Mouse (Mus musculus) CD4-positive, CD25-positive, alpha-beta regulatory T cell, adult 2 months (primary cell): ENCODE results near the gene Gdf3.
"Not testable (repeated sequence)": the region's sequence is repeated elsewhere in the genome, so short reads cannot be mapped to it uniquely, and the experiment has no call there.

ENCODE experiments used
- DNase-seq: peaks from one replicate; pipeline ENCODE4 v3.0.0-alpha.2; 2012; ENCODE audit warnings: low read depth, low spot score

The Gdf3 gene

DNA sequence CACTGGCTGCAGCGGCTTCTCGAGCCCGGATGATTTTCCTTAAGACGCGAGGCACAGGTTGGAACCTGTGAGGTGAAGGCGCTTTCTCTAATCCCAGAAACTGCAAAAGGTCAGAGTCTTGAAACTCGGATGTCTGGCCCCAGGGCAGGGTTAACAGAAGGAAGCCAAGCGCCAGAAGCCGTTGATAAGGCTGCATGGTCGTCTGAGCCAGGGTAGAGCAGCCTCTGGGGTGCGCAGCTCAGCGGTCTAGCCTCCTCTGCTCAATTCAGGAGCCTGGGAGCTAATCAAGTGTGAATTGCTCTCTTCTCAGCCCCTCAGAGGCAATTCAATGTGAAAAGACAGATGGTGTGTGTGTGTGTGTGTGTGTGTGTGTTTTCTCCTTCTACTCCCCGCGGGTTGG, at the start of gene Gdf3:
Gdf3 (minus strand) TSS at position 317 of the 400 bp plus-strand sequence.
- DNase-seq = no peak

DNA sequence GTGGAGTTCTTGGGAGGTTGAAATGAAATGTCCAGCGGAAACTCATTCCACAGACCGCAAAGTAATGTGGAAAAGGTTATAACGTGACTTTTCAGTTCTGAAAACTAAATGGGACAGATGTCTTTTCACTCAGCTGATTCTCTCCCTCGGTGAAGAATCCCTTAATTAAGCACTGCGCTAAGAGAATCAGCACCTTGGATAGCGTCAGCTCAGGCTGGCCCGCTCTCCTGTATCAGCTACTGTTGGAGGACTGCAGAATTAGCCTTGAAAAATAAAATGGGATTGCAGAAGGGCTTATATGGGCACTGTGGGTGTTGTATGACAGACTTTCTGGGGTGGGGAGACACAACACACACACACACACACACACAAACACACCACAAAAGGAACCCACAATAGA, 49.7 kb upstream of the Gdf3 start:
- peak; percentile 37 for DNase-seq

GRCm38 (mm10) chr6:122657630-122658029, 47.7 kb upstream of the Gdf3 start:
- DNase-seq = no peak

GRCm38 (mm10) chr6:122654301-122654700, 44.4 kb upstream of the Gdf3 start:
- no peak for DNase-seq

- DNase-seq = no peak
Observed at GRCm38 (mm10) chr6:122650398-122650980, 40.6 kb upstream of the Gdf3 start.

DNA sequence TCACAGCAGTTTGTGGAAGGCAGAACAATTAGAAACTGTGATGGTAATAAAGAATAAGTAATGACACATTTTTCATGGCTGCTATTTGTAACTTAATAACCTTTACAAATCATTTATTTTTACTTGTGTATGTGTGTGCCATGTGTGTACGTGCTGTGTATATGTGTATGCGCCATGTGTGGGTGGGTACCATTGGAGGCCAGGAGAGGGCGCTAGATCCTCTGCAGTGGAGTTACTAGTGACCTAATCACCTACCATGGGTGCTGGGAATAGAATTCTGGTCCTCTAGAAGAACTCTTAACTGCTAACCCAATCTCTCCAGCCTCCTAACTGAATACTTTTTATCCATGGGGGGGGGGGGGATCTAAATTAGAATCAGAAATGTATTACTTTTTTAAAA, 40.0 kb upstream of the Gdf3 start:
- DNase-seq = no peak

DNA sequence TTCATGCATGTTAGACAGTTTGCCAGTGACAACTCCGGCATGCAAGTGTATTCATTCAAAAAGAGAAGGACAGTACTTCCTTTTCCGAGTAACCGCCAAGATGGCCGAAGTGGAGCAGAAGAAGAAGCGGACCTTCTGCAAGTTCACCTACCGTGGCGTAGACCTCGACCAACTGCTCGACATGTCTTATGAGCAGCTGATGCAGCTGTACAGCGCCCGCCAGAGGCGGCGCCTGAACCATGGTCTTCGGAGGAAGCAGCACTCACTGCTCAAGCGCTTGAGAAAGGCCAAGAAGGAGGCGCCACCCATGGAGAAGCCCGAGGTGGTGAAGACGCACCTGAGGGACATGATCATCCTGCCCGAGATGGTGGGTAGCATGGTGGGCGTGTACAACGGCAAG, 34.3 kb upstream of the Gdf3 start:
- DNase-seq = not testable (repeated sequence)

- DNase-seq = not testable (repeated sequence)
Observed at GRCm38 (mm10) chr6:122637566-122637965, 27.7 kb upstream of the Gdf3 start.

- no peak for DNase-seq
Observed at GRCm38 (mm10) chr6:122636666-122637065, 26.8 kb upstream of the Gdf3 start.

- no peak for DNase-seq
Observed at GRCm38 (mm10) chr6:122635315-122635714, 25.4 kb upstream of the Gdf3 start.

DNA sequence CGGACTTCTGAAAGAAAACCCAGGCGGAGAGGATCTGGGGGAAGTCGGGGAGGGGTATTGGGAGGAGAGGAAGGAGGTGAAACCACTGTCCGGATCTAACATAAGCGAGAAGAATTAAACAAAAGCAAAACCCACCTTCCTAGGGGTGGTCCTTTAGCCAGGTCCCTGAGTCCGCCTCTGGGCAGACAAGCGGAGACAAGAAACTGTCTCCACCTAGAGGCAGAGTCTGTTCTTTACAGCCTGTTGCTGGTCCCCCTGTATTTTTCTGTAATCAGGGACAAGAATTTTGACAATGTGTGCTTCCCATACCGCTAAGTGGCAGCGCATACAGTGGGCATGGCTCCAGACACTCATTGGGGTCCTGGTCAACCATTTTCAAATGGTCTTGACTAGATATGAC, 23.5 kb upstream of the Gdf3 start:
- DNase-seq = peak; percentile 33

DNA sequence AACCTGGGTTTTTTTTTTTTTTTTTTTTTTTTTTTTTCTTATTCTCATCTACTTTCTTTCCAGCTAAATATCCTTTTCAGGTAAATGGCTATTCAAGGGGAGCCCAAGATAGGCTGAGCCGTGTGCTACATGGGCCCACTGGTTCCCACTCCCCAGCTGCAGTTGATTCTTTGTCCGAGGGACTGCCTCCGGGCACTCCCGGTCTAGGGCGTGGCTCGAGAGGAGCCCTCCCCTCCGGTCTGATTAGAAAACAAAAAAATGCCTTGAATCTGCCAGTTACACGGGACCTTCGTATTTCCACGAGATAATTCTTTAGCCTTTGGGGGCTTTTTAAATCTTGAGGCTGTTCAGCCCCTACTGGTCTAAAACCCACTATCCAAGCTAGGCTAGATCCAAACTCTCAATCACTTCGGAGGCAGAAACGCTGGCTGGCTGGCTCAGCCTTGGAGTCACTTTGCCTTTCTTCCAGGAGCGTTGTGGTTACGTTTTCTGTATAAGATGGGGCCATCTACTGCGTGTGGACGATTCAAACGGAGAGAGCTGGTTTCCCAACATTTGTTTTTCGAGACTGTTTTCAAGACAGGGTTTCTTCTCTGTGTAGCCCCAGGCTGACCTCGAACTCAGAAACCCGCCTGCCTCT, 17.7 kb upstream of the Gdf3 start:
- DNase-seq = no peak

- DNase-seq = no peak
Observed at GRCm38 (mm10) chr6:122626110-122626509, 16.2 kb upstream of the Gdf3 start, which contains the start of gene Dppa3. Gene Dppa3, plus strand, starts transcription at chr6:122626410.

DNA sequence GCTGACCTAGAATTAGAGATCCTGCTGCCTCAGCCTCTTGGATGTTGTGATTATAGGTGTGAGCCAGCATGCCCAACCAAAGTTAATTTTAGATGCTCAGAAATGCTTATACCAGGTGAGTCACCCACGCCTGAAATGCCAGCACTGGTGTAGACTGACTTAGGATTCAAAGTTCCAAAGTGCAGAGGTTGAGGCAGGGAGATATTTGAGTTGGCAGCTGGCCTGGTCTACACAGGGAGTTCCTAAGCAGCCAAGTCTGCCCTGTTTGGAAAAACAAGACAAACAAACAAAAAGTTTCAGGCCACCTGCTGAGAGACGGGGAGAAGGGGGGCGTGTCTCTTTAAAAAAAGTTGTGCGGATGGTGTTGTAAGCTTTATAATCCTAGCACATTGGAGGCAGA, 15.3 kb upstream of the Gdf3 start:
- DNase-seq = no peak

DNA sequence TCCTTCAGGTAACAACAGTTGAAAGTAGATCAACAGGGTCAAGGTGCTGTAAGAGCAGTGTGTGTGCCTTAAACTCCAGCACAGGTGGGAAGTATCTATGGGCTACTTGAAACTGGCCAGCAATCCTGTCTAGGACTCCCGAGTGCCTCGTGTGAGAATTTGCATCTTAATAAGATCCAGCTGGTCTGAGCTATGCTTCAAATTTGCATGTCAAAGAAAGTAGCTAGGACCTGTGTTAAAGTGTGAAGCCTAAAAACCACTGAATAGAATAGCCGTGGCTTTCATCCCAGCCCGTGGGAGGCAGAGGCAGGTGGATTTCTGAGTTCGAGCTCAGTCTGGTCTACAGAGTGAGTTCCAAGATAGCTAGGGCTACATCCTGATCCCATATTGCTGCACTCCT, 14.6 kb upstream of the Gdf3 start:
- DNase-seq = no peak

GRCm38 (mm10) chr6:122621066-122621465, 11.2 kb upstream of the Gdf3 start:
- no peak for DNase-seq

DNA sequence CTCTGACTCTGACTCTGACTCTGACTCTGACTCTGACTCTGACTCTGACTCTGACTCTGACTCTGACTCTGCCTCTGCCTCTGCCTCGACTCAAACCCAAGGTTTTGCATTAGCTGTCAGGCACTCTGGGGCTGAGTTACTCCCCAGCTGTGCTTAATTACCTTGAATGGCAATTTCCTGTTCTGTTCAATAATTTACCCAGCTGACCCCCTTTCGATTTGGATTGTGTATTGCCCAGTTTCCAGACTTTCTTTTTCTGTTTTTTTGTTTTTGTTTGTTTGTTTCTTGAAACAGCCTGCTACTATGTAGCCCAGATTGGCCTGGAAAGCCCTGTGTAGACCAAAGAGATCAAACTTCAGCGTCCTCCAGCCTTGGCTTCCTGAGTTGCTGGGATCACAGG, 6.1 kb upstream of the Gdf3 start:
- DNase-seq = no peak

- DNase-seq = peak; percentile 57
Observed at GRCm38 (mm10) chr6:122614047-122614446, 4.2 kb upstream of the Gdf3 start.

DNA sequence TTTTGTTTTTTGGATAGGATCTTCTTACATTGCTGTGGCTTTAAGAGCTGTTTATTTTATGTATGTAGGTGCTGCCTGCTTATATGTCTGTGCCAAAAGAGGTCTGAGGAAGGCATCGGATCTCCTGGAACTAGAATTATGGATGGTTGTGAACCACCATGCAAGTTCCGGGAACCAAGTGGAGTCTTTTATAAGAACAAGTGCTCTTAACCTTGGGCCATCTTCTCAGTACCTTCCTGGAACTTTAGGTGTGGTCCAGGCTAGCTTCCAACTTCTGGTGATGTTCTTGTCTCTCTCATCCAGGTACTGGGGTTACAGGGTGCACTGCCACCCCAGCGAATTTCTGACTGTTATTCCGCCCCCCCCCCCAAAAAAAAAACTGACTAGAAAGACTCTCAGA, 2.5 kb upstream of the Gdf3 start:
- DNase-seq = no peak

GRCm38 (mm10) chr6:122609377-122609728, 534 bp downstream of the Gdf3 start:
- no peak for DNase-seq

DNA sequence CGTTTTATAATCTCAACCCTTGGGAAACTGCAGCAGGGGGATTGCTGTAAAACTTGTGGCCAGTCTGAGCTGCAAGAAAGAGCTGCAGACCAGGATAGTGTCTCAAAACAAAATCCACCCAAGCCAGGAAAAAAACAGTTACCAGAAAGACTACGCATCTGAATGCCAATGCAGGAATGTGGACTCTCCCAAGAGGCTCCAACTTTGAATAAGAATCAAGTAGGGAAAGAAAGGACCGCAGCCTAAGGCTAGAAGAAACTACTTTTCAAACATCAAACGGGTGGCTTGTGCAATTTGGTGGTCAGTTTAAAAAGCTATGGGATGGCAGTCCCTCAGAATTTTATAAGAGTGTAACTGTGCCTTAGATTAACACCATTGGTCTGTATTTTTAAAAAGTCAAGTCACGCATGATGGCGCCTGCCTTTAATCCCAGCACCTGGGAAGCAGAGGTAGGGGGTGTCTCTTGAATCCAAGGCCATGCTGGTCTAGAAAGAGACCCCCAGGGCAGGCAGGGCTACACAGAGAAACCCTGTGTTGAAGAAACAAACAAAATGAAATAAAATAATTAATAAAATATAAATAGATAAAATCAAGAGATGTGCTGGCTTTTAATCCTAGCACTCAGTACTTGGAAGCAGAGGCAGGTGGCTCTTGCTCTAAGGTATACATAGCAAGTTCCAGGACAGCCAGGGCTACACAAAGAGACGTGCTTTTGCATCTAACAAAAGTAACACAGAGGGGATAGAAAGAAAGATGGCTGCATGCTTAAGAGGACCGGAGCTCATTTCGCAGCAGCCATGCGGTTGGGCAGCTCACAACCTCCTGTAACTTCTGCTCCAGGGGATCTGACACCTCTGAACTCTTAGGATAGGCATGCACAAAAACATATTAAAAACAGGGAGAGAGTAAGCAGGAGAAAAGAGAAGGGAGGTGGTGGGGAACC, 1.2 kb downstream of the Gdf3 start:
- no peak for DNase-seq

DNA sequence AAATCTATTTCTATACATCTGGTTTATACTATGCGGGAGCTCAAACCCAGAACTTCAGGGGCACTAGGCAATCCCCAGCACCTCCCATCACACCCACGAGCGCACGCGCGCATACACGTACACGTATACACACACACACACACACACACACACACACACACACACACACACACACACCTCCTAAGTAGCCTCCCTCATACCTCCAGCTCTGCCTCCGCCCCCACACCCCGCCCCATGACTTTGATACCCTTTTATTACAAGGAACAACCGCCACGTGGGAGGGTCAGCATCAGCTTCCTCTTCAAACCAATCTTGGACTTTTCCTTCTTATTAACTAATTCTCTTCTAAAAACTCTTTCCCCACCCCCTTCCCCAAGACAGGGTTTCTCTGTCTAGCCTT, 2.2 kb downstream of the Gdf3 start:
- no peak for DNase-seq

DNA sequence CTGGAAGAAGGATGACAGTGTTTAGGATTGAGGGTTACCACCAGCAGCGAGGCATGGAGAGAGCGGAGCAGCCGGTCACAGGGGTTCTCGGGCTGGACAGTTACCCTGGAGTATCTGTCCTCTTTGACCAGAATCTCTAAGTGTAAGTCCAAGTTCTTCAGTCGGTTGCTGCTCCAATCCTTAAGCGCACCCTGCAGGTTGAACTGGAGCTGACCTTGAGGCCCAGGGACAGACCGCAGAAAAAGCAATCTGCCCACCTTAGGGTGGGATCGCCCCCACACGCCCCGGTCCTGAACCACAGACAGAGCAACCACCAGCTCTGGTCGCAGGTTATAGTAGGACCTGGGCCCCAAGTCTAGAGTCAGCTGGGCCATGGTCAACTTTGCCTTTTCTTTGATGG, 3.2 kb downstream of the Gdf3 start:
- no peak for DNase-seq
